Mouse (Mus musculus) spleen, postnatal 4 days (tissue): ENCODE measurements around the gene Slit1.

ENCODE experiments used
- DNase-seq, 2 experiments: peaks; one replicate each; pipeline ENCODE4 v3.0.0; 2022; ENCODE audit warnings: low spot score in 2 of 2

The Slit1 gene

GRCm38 (mm10) chr19:41724831-41725470 is 18.5 kb downstream of the Slit1 start:
- DNase-seq = no peak

GRCm38 (mm10) chr19:41723337-41723736 is 20.1 kb downstream of the Slit1 start:
- no peak for DNase-seq

- no peak for DNase-seq
Observed at GRCm38 (mm10) chr19:41719436-41719835, 24.0 kb downstream of the Slit1 start.

GRCm38 (mm10) chr19:41716233-41717218 is 26.9 kb downstream of the Slit1 start:
- no peak for DNase-seq

GRCm38 (mm10) chr19:41714431-41714917 is 29.0 kb downstream of the Slit1 start:
- DNase-seq = no peak

GRCm38 (mm10) chr19:41712829-41713228 is 30.6 kb downstream of the Slit1 start:
- DNase-seq = no peak

GRCm38 (mm10) chr19:41711665-41712064 is 31.8 kb downstream of the Slit1 start:
- no peak for DNase-seq

GRCm38 (mm10) chr19:41709497-41710165 is 33.8 kb downstream of the Slit1 start:
- DNase-seq = no peak

- DNase-seq = no peak
Observed at GRCm38 (mm10) chr19:41707850-41708249, 35.6 kb downstream of the Slit1 start.

- no peak for DNase-seq
Observed at GRCm38 (mm10) chr19:41706094-41706828, 37.2 kb downstream of the Slit1 start.

- no peak for DNase-seq
Observed at GRCm38 (mm10) chr19:41705416-41705815, 38.0 kb downstream of the Slit1 start.

GRCm38 (mm10) chr19:41702638-41703037 is 40.8 kb downstream of the Slit1 start:
- no peak for DNase-seq

GRCm38 (mm10) chr19:41698857-41699424 is 44.5 kb downstream of the Slit1 start:
- DNase-seq = no peak

GRCm38 (mm10) chr19:41697807-41698515 is 45.5 kb downstream of the Slit1 start:
- no peak for DNase-seq

- DNase-seq = no peak
Observed at GRCm38 (mm10) chr19:41697111-41697806, 46.2 kb downstream of the Slit1 start.

GRCm38 (mm10) chr19:41696443-41696842 is 47.0 kb downstream of the Slit1 start:
- no peak for DNase-seq

- no peak for DNase-seq
Observed at GRCm38 (mm10) chr19:41695046-41695445, 48.4 kb downstream of the Slit1 start.

GRCm38 (mm10) chr19:41694610-41695009 is 48.9 kb downstream of the Slit1 start:
- no peak for DNase-seq

- DNase-seq = no peak
Observed at GRCm38 (mm10) chr19:41693727-41694126, 49.7 kb downstream of the Slit1 start.

- no peak for DNase-seq
Observed at GRCm38 (mm10) chr19:41690064-41690463, 53.4 kb downstream of the Slit1 start.
